Mouse (Mus musculus): ENCODE measurements around the gene Atp6v1b1. TPM values are rescaled to one million over a fixed set of nuclear protein-coding genes. Genes with fewer than 3 reads are reported as not detected.

The Atp6v1b1 gene
- polyA plus RNA-seq, 1 experiment from 2014 or later: 5.2 TPM

DNA sequence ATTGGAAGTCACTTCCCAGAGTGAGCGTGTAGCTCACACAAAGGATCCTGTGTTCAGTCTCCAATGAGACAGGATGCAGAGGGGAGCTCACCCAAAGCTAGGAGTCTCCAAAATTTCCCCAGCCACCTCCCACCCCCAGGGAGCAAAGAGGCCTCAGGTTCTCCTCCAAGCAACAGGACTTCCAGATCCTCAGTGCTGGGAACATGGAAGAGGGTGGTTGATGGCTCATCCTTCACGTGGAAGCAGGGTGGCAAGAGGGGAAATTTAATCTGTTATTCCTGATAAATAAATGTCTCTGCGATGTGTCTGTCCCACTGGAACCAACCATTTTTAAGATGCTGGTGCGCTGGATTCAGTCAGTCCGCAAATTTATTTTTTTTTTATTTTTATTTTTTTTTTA lies 38.1 kb upstream of the Atp6v1b1 start:
- H3K4me2 ChIP-seq (replicated peaks): no peak overlapping the region
- H3K9ac ChIP-seq: no peak overlapping the region
- ATAC-seq (ENCODE audit: insufficient number of reproducible peaks, low FRiP score, low TSS enrichment, low read depth): no peak
- no peak overlapping the region for H3K27ac ChIP-seq (replicated peaks)
- no peaks in the 10 kb centered on the region for H3K9me3 ChIP-seq (replicated peaks)
- WGBS: 18% methylated on average over 5 of the region's 5 CpGs
- H3K27me3 ChIP-seq: peaks cover 94% of the 10 kb centered on the region
- no peak overlapping the region for H3K4me3 ChIP-seq (replicated peaks)
- H3K4me1 ChIP-seq: peaks cover 9% of the 10 kb centered on the region
- H3K36me3 ChIP-seq: no peaks in the 10 kb centered on the region

DNA sequence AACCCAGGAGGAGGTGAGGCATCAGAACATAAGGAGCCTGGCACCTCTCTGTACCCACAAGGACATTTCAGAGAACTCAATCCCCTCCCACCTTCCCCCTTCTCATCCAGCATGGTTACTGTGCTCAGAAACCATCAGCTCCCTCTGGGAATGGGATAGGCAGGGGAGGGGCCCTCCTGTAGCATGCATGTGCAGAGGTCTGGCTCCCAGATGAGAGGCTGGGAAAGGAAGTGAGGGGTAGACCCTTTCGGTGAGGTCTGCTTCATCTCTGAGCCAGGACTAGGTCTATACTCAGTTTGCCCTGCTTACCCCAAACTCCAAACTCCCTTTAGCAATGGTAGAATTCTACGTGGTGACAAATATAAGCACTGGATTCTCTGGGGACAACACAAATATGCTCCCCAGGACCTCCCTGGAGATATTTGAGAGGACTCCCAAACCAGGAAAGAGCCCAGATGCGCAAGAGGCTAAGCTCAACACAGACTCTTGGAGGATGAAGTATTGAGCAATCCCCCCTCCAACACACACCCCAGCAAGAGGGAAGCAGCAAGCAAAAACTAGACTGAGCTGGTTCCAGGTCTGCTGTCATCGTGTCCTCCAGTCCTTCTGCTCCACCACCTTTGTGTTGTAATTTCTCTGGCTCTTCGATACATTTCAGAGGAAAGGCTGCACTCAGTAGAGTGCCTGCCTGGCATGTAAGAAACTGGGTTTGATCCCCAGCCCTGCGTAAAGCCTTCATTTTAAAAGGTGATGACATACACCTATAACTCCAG lies 34.9 kb upstream of the Atp6v1b1 start:
- Histone ChIP-seq H3K36me3 (no peaks in the 10 kb centered on the region), H3K27ac (replicated peaks) (no peak overlapping the region), H3K9me3 (replicated peaks) (no peaks in the 10 kb centered on the region), H3K4me3 (replicated peaks) (no peak overlapping the region), H3K4me2 (replicated peaks) (no peak overlapping the region), H3K4me1 (peaks cover 21% of the 10 kb centered on the region), H3K9ac (no peak overlapping the region), H3K27me3 (peaks cover 99% of the 10 kb centered on the region)
- no peak for ATAC-seq (ENCODE audit: insufficient number of reproducible peaks, low FRiP score, low TSS enrichment, low read depth)
- WGBS: 4% methylated on average over 6 of the region's 6 CpGs

DNA sequence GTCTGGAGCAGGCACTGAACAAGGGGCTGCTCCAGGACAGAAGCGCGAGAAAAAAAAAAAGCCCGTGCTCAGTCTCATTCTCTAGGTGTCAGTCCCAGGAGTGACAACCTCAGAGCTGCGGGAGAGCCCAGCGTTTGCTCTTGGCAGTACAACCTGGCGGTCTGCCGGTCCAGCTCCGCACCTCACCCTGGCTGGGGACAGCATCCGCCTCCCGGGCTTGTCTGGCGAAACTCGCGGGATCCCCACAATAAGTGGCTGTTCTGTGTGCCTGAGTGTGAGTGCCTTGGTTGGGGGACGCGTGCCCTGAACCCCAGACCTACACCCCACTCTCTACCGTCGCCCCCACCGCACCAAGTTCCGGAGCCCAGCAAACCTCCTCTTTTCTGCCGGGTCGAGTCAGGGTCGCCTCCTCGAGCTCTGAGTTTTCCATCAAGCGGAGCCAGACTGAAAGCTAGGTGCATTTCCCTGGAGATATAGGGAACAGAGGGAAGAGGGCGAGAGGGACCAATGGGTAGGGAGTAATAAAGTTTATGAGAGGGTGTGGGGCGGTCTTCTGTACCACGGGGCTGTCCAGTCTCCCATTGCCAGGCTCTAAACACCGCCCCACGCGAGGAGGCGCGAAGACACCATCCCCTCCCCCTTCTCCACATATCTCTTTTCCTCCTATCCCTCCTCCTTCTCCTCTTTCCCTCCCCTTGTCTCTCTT lies 32.3 kb upstream of the Atp6v1b1 start:
- under 1% methylated on average over 32 of the region's 32 CpGs for WGBS
- Histone ChIP-seq H3K4me3 (replicated peaks) (peak overlapping the region; percentile 45), H3K36me3 (no peaks in the 10 kb centered on the region), H3K4me1 (peaks cover 29% of the 10 kb centered on the region), H3K9me3 (replicated peaks) (no peaks in the 10 kb centered on the region), H3K27me3 (peaks cover 98% of the 10 kb centered on the region), H3K9ac (no peak overlapping the region), H3K4me2 (replicated peaks) (peak overlapping the region; percentile 77), H3K27ac (replicated peaks) (no peak overlapping the region)
- ATAC-seq (ENCODE audit: insufficient number of reproducible peaks, low FRiP score, low TSS enrichment, low read depth): 0 out of 2 replicates have a peak, but pooled peaks have one; percentile 34

DNA sequence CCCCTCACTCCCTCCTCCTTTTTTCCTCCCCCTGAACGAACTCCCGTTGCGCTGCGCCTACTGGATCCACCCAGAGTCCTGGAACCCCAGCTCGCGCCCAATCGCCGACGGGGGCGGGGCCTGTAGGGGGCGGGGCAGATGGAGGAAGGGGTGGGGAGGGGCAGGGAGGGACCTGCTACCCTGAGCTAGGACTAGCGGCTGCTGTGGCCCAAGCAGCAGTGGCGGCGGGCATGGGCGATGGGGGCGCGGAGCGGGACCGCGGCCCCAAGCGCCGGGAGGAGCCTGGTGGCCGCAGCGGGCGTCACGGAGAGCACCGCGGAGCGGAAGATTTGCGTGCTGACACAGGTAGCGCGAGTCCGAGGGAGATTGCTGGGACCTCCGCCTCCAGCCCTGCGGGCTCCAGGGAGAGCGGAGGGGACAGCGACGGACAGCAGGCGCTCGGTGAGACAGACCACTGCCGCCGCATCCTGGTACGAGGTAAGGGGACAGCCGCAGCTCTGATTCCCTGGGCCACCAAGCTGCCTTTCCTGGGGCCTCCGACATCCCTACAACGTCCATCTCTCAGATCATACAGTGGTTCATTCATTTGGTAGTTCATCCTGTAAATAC lies 31.6 kb upstream of the Atp6v1b1 start, which contains the start of gene Vax2:
Gene Vax2 (plus strand): TSS at position 198 of the 609 bp plus-strand sequence.
- under 1% methylated on average over 45 of the region's 46 CpGs for WGBS
- no peaks in the 10 kb centered on the region for H3K36me3 ChIP-seq
- no peak within 1 kb of the TSS for H3K9ac ChIP-seq
- no peak within 1 kb of the TSS for H3K27ac ChIP-seq (replicated peaks)
- H3K9me3 ChIP-seq (replicated peaks): no peaks in the 10 kb centered on the region
- peaks cover 35% of the 10 kb centered on the region for H3K4me1 ChIP-seq
- H3K4me3 ChIP-seq (replicated peaks): peak within 1 kb of the TSS; percentile 45
- peak; percentile 78 for ATAC-seq (ENCODE audit: insufficient number of reproducible peaks, low FRiP score, low TSS enrichment, low read depth)
- H3K27me3 ChIP-seq: peaks cover 98% of the 10 kb centered on the region
- H3K4me2 ChIP-seq (replicated peaks): peak within 1 kb of the TSS; percentile 77

DNA sequence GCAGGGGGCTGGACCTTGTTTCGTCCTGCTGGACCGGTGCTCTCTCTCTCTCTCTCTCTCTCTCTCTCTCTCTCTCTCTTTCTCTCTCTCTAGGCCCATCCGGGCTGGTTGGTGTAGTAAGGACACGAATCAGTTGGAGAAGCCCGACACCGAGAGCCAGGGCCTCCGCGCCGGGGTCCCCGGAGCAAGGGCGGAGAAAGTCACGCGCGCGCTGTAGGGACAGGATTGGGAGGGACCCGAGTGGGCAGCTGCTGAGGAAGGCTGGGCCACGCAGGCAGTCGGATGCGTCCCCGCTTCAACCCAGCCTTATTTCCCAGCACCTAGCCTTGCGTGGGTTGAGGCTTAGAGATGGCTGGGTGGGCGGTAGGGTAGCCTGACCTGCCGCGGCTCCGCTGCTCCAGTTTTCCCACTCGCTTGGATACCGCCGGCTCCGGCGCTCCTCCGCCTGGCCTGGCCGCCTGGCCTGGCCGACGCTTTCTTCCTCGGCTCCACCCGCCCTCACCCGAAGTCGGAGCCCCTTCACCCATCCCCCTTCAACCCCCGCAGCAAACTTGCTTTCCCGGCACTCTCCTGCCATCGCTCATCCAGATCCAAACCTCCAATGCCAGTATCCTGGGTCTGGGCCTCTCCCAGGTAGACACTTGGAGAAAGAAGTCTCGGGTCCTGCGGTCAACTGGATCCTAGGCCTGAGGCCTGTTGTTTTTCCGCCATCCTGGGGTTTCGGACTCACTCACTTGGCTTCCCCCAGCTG lies 30.9 kb upstream of the Atp6v1b1 start:
- Histone ChIP-seq H3K4me1 (peaks cover 35% of the 10 kb centered on the region), H3K4me3 (replicated peaks) (peak overlapping the region; percentile 45), H3K36me3 (no peaks in the 10 kb centered on the region), H3K27ac (replicated peaks) (no peak overlapping the region), H3K27me3 (peaks cover 96% of the 10 kb centered on the region), H3K9me3 (replicated peaks) (no peaks in the 10 kb centered on the region), H3K9ac (no peak overlapping the region), H3K4me2 (replicated peaks) (peak overlapping the region; percentile 77)
- ATAC-seq (ENCODE audit: insufficient number of reproducible peaks, low FRiP score, low TSS enrichment, low read depth): no peak
- 3% methylated on average over 44 of the region's 45 CpGs for WGBS

DNA sequence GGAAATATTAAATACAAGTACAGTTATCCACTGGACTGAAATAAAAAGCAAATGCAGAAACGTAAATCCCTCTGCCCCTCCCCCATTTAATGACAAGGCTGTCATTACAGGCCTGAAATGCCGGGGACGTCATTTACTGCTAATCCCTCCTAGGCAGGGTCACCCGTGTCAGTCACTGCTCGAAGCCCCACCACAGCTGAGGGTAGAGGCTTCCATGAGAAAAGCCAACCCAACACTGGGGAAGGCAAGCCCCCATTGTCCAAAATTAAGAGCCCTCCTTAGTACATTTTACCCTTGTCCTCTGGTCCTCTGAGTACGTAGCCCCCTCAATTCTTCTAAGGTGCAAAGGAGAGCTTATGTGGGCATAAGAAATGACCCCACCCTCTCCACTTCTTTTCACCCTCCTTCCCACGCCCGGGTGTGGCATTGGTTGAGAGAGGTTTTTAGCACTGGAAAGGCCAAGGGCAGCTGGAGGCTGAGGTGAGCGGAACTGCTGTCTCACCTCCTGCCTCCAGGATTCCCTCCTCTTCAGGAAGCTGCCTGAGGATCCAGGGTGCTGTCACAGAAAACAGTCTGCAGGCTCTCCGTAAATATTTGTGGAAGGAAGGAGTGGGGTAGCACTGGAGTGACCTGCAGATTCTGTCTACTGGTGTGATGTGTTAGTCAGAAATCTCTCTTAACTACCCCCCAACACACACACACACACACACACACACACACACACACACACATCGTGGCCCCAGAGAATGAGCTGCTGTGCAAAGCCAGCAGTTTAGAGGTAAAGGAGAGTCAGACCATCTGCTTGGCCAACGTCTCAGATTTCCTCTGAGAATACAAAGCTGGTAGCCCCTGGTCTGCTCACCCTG lies 29.3 kb upstream of the Atp6v1b1 start:
- Histone ChIP-seq H3K9ac (no peak overlapping the region), H3K36me3 (no peaks in the 10 kb centered on the region), H3K4me3 (replicated peaks) (no peak overlapping the region), H3K4me2 (replicated peaks) (no peak overlapping the region), H3K9me3 (replicated peaks) (no peaks in the 10 kb centered on the region), H3K4me1 (peaks cover 35% of the 10 kb centered on the region), H3K27ac (replicated peaks) (no peak overlapping the region), H3K27me3 (peaks cover 96% of the 10 kb centered on the region)
- ATAC-seq (ENCODE audit: insufficient number of reproducible peaks, low FRiP score, low TSS enrichment, low read depth): no peak
- 6% methylated on average over 12 of the region's 12 CpGs for WGBS

DNA sequence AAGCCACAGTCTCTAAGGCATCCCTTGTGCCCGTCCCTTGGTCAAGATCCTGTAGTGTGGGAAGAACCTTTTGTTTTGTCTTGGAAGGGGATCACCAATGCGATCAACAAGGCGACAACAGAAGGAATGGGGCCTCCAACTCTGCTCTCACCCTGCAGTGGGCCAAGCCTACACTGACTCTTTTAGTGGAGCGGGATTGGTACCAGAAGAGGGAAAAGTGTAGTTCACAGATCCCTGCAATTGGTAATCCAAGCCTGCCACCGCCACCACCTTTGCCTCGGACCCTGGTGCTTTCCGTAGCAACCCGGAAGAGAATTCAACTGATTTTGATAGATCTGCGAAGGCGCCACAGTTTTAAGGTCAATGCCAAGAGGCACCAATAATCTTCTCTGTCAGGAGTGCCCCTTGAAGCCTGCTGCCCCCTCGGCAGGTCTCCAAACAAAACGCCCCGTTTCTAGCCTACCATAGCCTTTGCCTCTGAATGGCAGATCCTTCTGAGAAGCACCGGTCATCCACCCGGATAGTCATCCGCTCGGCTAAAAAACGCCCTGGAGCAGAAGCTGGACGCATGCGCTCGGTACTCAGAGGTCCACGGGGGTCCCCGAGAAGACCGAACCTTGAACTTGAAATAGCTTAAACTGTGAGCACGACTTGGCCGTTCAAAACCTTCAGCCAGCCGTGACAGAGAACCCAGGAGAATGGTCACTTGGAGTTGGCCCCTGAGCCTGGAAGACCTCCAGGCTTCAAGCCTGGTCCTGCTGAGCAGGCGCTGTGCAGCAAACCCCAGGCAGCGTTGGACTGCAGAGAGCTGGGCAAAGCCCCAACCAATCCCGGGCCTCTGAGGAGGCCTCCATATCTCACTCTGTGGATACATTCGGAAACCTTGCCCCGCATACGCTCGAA lies 28.3 kb upstream of the Atp6v1b1 start:
- Histone ChIP-seq H3K4me3 (replicated peaks) (no peak overlapping the region; the same call in 1 of the 2 replicates), H3K9me3 (replicated peaks) (no peaks in the 10 kb centered on the region), H3K4me2 (replicated peaks) (no peak overlapping the region), H3K36me3 (no peaks in the 10 kb centered on the region), H3K27me3 (peaks cover 96% of the 10 kb centered on the region), H3K9ac (no peak overlapping the region), H3K27ac (replicated peaks) (no peak overlapping the region), H3K4me1 (peaks cover 35% of the 10 kb centered on the region)
- no peak for ATAC-seq (ENCODE audit: insufficient number of reproducible peaks, low FRiP score, low TSS enrichment, low read depth)
- WGBS: 3% methylated on average over 34 of the region's 34 CpGs

DNA sequence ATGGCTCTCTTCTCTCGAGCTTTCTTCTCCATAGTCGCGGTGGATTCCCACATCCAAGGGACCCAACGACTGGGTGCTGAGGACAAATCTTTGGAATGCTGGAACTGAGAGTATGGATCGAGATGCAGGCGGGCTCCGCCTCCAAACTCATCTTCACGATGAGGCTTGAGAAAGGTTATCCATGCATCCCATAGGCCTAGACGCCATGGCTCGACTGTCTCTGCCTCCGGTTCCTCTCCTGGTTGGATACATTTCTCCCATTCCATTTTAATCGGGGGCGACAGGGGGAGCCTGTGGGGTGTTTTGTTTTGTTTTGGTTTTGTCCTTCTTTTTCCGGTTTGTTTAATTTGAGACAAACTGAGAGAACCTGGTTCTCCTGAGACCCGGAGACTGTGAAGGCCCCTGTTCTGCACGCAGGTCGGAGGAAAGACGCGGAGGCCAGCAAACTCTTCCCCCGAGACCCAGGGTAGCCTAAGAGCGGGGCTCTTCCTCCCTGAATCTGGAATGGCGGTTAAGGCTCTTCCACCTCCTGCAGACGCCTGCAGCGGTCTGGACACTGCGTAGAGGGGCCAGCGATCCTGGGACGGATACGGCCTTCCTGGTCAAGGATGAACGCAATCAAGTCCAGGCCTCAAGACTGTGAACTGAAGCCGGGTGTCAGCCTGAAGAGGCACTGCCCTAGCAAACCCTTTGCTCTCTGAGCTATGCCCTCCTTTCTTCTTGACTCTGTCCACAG lies 27.2 kb upstream of the Atp6v1b1 start:
- peaks cover 30% of the 10 kb centered on the region for H3K4me1 ChIP-seq
- 4% methylated on average over 30 of the region's 30 CpGs for WGBS
- no peak overlapping the region for H3K4me2 ChIP-seq (replicated peaks)
- H3K4me3 ChIP-seq (replicated peaks): 0 out of 2 replicates have a peak overlapping the region, but pooled peaks have one; percentile 15
- peaks cover 96% of the 10 kb centered on the region for H3K27me3 ChIP-seq
- no peak for ATAC-seq (ENCODE audit: insufficient number of reproducible peaks, low FRiP score, low TSS enrichment, low read depth)
- no peaks in the 10 kb centered on the region for H3K36me3 ChIP-seq
- H3K27ac ChIP-seq (replicated peaks): no peak overlapping the region
- H3K9me3 ChIP-seq (replicated peaks): no peaks in the 10 kb centered on the region
- no peak overlapping the region for H3K9ac ChIP-seq

DNA sequence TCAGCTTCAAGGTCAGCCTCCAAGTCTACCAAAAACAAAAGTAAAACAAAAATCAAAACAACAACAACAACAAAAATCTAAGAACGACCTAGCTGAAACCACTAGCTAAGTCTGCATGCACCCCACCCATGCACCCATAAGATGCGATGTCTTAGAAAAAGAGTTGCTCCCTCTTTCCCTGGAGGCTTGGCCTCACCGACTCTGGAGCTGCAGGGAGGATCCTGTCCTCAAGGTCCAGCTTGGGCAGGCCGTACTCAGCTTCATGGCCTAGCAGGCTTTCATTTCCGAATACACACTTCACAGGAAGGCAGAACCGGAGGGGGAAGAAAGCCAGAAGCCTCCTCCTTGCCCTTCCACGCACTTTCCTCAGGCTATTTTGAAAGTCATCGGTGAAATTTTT lies 25.8 kb upstream of the Atp6v1b1 start:
- no peak for ATAC-seq (ENCODE audit: insufficient number of reproducible peaks, low FRiP score, low TSS enrichment, low read depth)
- whole genome bisulfite sequencing: 3% methylated on average over 8 of the region's 8 CpGs
- Histone ChIP-seq H3K27ac (replicated peaks) (no peak overlapping the region), H3K9me3 (replicated peaks) (no peaks in the 10 kb centered on the region), H3K4me2 (replicated peaks) (no peak overlapping the region), H3K36me3 (no peaks in the 10 kb centered on the region), H3K27me3 (peaks cover 96% of the 10 kb centered on the region), H3K4me3 (replicated peaks) (no peak overlapping the region), H3K4me1 (peaks cover 16% of the 10 kb centered on the region), H3K9ac (no peak overlapping the region)

Data from embryonic facial prominence, embryonic 15.5 days (tissue).